Mouse (Mus musculus) adrenal gland, postnatal 14 days (tissue): ENCODE data around the gene Gm20517. TPM values are rescaled to one million over a fixed set of nuclear protein-coding genes. Genes with fewer than 3 reads are reported as not detected.
A peak's percentile ranks its signal among the peaks of the same experiment; 100 is the strongest.

Experiments used
- DNase-seq: peaks from one replicate; pipeline ENCODE4 v3.0.0; 2021; ENCODE audit warnings: mixed read lengths
- total RNA-seq: library from RNA; stranded (reverse); gene quantifications from 2 replicates; pipeline ENCODE4 v1.2.3, GENCODE M21; 2021

The Gm20517 gene
- total RNA-seq, 1 experiment from 2014 or later: 3.0 TPM

DNA sequence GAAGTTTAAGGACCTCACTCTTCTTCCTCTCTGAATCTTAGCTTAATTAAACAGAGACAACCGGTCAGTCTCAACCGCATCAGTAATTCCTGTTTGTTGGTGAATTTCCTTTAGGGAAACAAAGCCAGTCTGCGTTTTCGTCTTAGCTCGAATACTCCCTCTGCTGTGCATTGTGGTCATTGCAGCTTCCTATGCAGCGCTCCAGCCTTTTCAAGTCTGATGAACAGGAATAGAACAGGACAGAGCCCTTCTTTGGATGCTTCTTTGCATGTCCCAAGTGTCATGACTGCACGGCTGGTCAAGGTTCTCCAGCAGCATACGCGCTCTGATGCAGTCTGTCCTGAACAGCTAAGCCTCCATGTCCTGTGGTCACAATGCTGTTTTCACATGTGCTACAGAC, 65.2 kb downstream of the Gm20517 start:
- DNase-seq: peak; percentile 77

DNA sequence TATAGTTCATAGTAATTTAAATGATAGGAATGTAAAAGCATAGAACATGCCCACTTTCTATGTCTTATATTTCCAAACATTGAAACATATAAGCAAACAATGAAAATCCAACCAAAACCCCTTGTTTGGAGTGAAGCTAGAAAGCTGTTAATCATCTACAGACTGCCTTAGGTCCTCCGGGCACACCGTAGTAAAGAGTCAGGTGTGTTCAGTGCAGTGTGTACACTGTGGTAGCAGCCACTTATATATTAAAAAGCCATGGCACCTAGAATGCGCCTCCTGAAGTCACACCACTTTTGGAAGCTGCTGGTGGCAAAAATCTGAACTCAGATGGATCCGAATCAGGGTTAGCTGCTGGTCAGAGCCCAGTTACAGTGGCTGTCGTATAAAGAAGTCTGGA, 66.8 kb downstream of the Gm20517 start:
- DNase-seq: no peak

GRCm38 (mm10) chr17:47678702-47679101, 67.3 kb downstream of the Gm20517 start:
- DNase-seq: no peak

DNA sequence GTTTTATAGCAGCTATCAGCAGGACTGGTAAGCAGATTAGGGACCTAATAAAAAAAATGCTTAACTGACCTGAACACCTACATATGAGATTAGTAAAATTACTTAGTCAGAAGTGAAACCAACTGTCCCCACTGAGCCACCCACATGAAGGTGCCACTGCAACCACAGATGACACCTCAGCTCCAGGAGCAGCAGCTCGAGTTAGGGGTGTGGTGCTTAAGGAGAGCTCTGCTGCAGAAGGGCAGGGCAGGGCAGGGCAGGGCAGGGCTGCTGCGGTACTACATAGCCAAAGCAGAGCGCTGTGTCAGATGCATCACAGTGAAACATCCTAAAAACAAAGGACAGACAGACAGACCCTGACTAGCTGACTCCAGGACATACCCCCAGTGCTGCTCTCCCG, 71.4 kb downstream of the Gm20517 start:
- no peak for DNase-seq

DNA sequence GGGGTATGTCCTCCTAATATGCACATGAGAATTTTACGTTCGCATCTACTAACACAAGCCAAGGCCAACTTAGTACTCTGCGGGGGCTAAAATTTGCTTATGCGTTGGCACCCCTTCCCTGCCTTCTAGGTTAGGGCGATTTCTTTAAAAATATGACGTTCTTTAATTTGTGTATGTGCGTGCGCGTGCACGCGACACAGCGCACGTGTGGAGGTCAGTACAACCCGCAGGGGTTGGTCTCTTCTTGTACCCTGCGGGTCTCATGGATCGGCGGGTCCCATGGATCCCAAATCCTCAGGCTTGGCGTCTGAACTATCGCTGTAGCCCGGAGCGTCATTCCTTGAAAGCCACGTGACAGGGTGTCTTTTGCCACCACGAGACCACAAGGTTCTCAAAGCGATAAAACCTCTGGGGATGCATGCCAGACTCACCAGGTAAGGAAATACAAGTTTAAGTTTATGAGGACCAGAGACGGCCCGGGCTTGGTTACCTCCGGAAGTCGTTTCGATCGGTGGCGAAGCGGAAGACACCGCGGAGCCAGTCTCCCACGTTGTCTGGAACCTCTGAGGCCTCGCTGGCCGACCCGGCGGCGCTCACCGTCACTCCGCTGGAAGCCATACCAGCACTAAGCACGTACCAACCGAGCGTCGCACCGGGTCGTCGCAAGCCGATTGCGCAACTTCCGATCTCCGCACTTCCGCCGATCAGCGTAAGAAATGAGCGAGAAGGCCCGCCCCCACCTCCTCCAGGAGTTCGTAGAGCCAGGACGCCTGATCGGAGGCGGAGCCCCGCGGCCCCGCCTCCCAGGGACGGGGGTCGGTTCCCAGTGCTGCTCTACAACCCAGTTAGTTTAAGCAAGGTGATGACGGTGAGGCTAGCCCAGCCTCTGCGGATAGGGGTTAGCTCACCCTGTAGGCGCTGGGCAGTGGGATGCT, 76.3 kb downstream of the Gm20517 start:
- DNase-seq: peak; percentile 97

GRCm38 (mm10) chr17:47688344-47688607, 76.9 kb downstream of the Gm20517 start, which contains the start of gene Tomm6:
TSS of gene Tomm6 (minus strand) at chr17:47688386.
- DNase-seq: no peak

GRCm38 (mm10) chr17:47688608-47689575, 77.5 kb downstream of the Gm20517 start, which contains the start of gene Frs3:
TSS of gene Frs3 (plus strand) at chr17:47689030.
- DNase-seq: peak; percentile 88

- no peak for DNase-seq
Measured at GRCm38 (mm10) chr17:47689894-47690293, 78.5 kb downstream of the Gm20517 start.

DNA sequence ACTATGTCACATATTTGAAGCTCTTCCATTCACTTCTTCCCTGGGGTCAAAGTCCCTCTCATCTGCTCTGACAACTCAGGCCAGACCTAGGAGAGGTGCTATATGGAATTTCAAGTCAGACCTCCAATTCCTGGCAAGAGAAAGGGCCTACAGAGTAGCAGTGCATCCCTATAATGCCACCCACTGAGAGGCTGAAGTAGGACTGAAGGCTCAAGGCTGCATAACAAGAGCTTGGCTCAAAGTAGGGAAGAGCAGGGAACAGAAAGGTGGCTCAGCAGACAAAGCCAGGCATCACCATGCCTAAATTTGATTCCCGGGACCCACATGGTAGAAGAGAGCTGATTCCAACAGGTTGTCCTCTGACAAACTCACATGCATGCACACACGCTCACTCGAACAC, 80.3 kb downstream of the Gm20517 start:
- no peak for DNase-seq

- peak; percentile 35 for DNase-seq
Measured at GRCm38 (mm10) chr17:47693671-47694441, 82.5 kb downstream of the Gm20517 start.

GRCm38 (mm10) chr17:47694442-47694502, 82.9 kb downstream of the Gm20517 start, which contains the start of gene Gm21981:
TSS of gene Gm21981 (minus strand) at chr17:47694455.
- DNase-seq: no peak

- DNase-seq: peak; percentile 99
Measured at GRCm38 (mm10) chr17:47694503-47695336, 83.3 kb downstream of the Gm20517 start, which contains the start of gene Prickle4. TSS of gene Prickle4 (minus strand) at chr17:47694736.

- no peak for DNase-seq
Measured at GRCm38 (mm10) chr17:47695337-47695710, 83.9 kb downstream of the Gm20517 start.

DNA sequence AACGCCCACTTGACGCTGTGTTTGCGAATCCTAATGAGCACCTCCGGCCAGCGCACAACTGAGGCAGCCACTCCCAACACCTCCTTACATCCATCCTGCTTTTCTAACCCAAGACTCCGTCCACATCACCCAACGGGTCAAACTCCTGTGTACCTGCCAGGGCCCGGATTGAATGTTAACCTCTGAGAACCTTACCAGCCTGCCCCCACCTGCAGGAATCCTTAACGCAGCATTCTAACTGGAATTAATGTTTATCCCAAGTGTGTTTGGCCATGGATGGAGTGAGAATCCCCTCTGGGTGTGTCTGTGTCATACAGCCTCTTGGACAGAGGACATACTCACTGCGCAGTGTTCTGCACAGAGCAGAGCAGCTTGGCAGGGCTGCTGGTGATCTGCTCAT, 86.8 kb downstream of the Gm20517 start:
- no peak for DNase-seq

DNA sequence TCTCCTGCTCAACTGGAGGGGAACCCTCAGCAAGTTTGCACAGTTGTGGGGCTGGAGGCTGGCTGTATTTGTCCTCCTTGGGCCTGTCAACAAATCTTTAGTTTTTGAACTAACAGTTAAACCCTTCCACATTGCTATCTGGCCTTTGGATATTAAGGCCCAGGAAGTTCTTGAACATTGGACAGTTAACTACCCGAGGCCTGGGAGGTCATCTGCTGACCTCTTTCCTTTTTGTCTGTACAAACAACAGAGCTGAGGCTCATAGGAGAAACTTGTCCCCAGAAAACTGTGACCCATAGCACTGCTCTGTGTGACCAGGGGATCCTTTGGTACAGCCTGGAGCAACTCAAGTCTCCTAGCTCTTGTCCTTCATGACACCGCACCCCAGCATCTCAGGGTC, 87.7 kb downstream of the Gm20517 start:
- no peak for DNase-seq

DNA sequence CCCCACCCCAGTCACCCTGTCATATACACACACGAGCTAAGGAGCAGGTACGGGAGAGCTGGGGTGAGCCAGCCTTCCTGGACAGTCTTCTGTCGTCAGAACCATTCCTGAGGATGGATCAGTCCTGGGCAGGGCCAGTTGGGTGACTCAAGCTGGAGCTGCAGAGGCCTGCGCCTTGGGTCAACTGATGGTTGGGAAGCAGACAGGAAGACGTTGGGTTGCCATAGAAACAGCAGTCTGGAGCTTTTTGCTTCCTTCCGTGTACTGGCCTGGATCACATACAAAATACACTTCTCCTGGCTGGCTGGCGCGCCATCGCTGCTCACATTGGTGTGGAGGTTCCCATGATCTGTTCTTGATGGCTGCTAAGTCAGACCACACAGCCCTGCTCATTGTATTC, 90.4 kb downstream of the Gm20517 start:
- no peak for DNase-seq

DNA sequence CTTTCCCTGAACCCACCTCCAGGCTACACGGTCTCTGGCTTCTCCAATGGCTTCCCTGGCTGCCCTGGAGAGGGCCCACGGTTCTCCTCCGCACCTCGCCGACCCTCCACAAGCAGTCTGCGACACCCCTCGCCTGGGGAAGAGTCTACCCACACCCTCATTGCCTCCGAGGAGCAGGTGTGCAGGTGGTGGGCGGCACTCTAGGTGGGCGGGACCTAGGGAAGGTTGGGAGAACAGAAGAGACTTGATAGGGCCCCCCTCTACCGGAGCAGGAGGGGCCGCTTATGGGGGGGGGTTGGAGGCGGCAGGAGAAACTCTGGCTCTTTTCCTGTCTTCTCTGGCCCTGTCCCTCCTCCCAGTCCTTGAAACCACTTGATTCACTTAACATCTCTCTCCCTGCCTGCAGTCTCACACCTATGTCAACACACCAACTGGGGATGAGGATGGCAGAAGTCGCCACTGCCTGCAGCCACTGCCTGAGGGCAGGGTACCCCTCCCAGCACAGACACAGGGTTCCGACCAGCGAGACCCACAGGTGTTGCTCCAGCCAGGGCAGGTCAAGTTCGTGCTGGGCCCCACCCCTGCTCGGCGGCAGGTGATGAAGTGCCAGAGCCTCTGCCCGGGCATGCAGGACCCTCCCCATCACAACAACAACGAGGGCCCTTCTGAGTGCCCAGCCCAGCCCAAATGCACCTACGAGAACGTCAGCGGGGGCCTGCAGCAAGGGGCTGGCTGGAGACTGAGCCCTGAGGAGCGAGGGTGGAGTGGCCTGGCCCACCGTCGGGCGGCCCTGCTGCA, 91.4 kb downstream of the Gm20517 start:
- no peak for DNase-seq

DNA sequence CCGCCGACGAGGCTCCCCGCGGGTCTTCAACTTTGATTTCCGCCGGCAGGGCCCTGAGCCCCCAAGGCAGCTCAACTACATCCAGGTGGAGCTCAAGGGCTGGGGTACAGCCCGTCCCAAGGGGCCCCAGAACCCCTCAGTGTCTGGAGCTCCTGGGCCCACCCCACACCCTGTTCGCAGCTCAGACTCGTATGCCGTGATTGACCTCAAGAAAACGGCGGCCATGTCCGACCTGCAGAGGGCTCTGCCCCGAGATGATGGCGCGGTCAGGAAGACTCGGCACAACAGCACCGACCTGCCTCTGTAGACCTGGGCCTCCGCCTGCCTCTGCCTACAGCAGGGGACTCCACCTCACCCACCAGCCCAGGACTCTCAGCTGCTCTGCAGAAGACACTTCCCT, 92.2 kb downstream of the Gm20517 start:
- no peak for DNase-seq

GRCm38 (mm10) chr17:47704692-47705091, 93.3 kb downstream of the Gm20517 start:
- DNase-seq: no peak

DNA sequence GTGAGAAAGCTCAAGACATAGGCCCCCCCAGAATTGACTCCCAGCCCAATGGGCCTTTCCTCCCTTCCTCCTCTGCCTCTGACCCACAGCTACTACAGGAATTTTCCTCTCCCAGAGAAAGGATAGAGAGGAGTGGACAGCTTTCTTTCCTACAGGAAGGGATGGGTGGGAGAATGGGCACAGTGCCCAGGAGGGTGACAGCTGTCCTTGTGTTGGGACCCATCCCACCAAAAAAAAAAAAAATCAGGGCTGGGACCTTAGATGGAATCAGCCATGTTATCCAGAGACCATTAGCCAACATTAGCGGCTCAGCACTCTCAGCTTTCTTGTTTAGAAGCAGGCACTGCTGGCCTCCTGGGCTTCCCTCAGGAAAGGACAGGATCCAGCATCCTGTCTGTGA, 94.8 kb downstream of the Gm20517 start:
- DNase-seq: no peak

- no peak for DNase-seq
Measured at GRCm38 (mm10) chr17:47707961-47708360, 96.6 kb downstream of the Gm20517 start.
